Mouse (Mus musculus) layer of hippocampus, adult 11-12 months (tissue): Measurements from ENCODE around the gene Ppbp.
"Not testable (repeated sequence)": the region's sequence is repeated elsewhere in the genome, so short reads cannot be mapped to it uniquely, and the experiment has no call there.

Experiments
- DNase-seq: peaks from one replicate; pipeline ENCODE4 v3.0.0; 2022; ENCODE audit warnings: low spot score

Ppbp gene

GRCm38 (mm10) chr5:90788114-90788513 is 19.8 kb downstream of the Ppbp start:
- no peak for DNase-seq

GRCm38 (mm10) chr5:90789306-90790073 is 21.2 kb downstream of the Ppbp start:
- DNase-seq = no peak

- DNase-seq = no peak
Measured at GRCm38 (mm10) chr5:90790074-90790502, 21.8 kb downstream of the Ppbp start.

- no peak for DNase-seq
Measured at GRCm38 (mm10) chr5:90794195-90794625, 25.9 kb downstream of the Ppbp start, which contains the start of gene Cxcl15. TSS of gene Cxcl15 (plus strand) at chr5:90794534.

GRCm38 (mm10) chr5:90795392-90795791 is 27.1 kb downstream of the Ppbp start:
- not testable (repeated sequence) for DNase-seq

GRCm38 (mm10) chr5:90804574-90804973 is 36.3 kb downstream of the Ppbp start:
- DNase-seq = no peak

- no peak for DNase-seq
Measured at GRCm38 (mm10) chr5:90806050-90806449, 37.7 kb downstream of the Ppbp start.

- no peak for DNase-seq
Measured at GRCm38 (mm10) chr5:90807176-90807950, 39.0 kb downstream of the Ppbp start.
